Mouse (Mus musculus): ENCODE measurements at regions not wholly inside any gene's neighbourhood (a gene's known extent, or its start where the extent isn't known, plus 50 kb on each side); places are given as distances from the start of the nearest gene placed in this dataset.

DNA sequence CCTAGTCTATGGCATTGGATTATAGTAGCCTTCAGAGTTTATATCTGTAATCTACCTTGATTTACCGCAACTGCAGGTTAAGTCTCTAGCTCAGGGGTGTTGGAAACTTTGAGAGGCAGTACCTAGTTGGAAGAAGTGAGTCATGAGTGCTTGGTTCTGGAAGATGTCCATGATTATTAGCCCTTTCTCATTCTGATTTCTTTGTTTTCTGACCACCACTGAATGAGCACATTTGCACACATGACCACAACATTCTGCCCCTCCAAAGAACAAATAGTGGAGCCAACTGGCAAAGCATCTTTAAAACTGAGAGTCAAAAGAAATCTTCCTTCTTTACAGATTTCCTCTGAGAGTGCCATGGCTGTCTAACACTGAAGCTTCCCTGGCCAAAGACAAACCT lies 95.5 kb upstream of the Dcn start:
- no peak for DNase-seq (ENCODE audit: low read depth)

DNA sequence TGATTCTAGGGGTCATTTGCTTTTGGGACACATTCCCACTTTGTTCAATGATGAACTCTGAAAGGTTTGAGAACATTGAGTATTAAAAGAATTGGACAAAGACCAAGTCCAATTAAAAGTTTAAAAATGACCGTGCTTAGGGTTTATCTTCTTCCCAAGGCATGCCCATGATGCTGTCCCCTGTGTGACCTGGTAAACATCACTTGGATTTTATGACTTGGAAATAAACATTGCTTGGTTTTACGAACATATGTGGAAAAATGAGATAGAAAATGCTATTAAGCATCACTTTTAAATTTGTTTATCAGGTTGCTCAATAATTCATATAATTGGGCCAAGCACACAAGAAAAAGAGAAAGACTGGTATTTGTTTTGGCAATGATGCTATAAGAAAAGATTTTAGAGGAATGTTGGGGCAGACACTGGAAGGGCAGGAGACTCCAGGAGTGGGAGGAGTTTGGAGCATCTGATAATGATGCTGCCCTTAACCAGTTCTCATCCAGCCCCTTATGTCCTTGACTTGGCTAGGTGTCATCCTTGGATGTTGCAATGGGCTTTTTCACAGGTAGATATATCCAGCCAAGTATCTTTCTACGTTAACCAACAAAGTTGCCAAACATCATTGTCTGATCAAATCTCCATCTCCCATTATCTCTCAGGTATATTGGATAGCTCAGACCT lies 92.1 kb upstream of the Dcn start:
- DNase-seq (ENCODE audit: low read depth): no peak

DNA sequence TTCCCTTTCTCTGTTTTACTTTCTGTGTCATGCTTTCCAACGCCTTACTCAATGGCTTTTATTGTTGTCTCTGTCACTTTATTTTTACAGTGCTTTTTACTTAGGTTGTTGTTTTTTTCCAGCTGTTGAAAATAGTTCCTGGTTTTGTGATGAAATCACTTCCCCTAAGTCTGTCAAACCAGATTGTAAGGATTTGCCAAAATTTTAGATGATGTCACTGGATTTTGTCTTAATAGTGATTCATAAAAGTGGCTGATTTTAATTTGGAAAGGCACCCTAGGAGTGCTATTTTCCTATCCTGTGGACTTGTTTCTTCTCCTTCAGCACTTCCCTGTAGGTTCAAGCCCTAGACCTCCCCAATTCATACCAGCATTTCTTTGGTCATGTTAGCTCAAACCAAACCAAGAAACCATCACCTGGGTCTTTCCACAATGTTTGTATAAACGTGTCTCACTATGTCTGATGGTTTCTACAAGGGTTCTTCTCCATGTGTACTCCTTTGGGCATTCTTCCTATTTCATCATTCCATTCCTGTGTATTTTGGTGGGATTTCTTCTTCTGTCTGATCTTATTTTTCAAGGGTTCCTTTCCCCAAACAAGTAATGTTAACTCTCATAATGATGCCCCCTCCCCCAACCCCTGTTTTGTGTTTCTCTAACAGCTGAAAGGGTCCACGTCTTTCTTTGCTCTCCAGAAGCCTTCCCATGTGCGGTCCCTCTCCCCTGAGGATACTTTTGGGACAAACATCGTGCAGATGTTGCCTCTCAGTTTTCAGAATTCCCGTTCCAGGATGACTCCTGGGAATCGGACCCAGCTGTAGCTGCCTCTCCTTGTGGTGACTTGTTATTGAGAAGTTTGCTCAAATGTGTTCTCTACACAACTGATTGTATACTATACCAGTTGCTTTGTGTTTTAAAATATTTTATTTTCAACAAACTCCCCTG lies 89.5 kb upstream of the Dcn start:
- DNase-seq (ENCODE audit: low read depth): no peak

DNA sequence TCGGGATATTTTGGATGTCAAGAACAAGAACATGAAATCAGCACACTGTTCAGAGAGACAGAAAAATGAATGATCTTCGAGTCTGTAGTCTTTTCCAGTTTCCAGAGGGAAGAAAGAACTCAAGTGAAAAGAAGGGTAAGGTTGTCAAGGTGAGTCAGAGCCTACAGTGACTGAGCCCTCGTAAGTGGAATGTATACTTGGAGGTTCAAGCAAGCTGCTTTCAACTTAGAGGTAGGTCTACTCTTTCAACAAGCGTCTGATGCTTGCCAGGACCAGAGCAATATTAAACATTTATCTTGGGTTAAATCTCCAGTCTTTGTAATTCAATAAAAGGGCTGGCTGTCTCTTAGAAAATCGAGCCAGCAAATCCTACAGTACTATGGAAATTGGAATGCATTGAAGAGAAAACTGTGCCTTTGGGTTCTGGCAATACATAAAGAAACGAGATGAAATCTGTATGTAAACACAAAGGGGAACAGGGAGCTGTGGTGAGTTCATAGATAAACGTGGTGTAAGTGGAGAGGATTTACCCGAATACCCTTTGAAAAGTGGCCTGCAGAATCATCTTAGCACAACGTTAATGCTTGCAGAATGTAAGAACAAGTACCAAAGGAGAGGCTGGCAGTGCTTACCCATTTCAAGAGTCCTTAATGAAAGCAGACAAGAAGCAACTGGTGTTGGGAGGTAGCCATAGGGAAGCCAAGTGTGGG lies 82.2 kb upstream of the Dcn start:
- DNase-seq (ENCODE audit: low read depth): no peak

DNA sequence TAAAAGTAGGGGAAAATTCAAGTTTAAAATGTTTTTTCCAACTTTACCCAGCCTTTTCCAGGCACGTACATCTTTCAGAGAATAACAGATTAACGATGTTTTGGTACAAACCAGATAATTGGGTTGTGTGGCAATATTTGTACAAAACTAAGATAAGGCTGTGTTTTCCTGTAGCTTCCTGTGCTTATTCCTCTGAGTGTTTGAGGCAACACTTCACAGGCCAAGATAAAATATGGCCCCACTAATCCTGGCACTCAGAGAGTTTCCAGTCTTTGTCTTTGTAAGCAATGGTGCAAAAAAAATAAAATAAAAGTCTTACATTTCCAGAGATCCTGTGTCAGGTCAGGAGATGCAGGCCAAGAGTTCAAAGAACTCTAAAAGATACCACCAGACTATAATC lies 81.5 kb upstream of the Dcn start:
- DNase-seq (ENCODE audit: low read depth): no peak

DNA sequence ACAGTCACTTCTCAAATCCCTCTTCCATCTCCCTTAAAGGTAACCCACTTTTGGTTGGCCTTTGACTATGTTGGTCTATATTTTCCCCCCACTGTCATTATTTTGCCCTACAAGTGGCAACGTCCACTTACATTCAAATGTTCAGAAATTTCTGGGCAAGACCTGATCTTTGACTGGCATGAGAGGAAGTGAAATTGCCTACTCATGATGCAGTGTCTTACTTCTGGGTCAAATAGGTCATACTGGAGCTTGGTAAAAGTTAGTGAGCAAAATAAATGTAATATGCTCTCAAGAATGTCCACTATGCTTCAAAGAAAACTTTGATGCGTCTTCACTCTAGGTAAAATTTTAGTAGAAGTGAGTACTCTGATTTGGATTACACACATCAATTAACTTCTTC lies 76.9 kb upstream of the Dcn start:
- no peak for DNase-seq (ENCODE audit: low read depth)

DNA sequence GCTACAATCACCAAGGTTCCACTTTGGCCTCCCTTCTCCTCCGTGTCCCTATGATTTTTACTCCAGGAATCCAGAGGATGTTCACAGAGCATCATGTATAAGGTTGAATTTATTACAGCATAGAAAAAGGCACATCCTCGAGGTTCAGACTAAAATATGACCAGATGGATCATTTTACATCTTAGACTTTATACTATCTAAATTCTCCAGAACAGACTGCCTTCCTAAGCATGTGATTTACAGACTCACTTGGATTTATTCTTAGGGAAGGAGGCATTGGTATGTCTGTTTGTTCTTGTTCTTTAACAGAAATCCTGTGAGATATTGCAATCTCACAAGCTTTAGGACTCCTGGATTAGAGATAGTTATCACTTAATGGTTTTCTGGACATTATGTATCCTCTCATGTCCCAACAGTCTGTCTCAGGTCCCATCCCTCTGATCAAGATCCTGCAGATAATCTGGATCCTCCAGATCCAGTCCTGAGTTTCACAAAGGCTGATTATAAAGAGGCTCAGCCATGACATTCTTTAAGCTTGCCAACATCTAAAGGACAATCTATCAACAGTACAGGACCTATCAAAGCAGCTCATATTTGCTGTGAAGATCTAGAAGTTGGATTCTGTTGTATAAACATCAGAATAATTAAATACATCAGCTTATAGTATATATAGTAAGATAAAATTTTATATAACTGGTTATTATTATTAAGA lies 75.2 kb upstream of the Dcn start:
- no peak for DNase-seq (ENCODE audit: low read depth)

DNA sequence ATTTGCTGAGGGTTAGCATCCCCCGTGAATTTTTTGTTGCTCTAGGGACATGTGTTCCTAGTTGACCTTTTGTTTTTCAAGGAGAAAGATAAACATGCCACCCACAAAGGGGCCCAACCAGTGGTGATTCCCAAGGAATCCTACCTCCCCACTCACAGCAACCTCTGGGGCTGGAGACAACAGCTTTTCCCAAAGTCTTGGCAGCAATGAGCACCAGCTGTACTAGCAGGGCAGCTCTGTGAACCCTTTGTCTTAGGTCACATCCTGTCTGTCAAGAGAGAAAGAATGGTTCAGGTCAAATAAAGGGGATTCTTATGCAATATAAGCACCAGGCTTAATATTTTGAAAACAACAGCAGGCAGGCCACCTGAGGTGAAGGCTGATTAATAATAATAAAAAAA lies 70.2 kb upstream of the Dcn start:
- no peak for DNase-seq (ENCODE audit: low read depth)

DNA sequence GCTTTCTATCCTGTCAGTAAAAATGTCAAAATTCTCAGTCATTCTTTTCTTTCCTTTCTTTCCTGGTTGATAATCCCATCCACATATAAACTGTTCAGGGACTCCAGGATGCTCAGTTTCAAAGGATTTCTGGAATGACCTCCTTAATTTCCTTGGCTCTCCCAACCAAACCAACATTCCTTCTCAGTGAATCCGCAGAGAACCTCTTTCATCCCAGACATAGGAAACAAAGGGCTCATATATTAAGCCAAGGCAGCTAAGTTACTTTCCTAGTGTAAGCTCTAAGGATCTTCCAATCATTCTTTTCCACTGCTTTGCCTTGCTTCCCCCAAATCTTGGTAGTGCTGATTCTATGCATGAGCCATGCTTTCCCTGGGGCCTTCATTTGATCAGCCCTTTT lies 69.5 kb upstream of the Dcn start:
- no peak for DNase-seq (ENCODE audit: low read depth)

DNA sequence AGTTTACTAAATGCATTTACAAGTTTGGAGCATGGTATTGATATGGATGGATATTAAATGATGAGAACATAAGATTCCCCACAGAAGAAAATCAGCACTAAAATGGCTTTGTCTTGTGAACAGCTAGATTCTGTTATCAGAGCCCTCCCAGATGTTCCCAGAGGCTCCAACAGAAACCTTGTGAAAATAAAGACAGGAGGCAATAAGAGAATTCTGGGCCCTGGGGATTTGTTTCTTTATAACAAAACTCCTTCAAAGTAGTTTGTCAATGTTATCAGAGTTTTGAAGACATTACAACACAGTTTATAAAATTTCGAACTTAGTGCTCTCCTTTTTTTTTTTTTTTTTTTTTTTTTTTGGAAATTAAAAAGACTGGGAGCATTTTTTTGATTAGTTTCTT lies 56.8 kb upstream of the Dcn start:
- DNase-seq (ENCODE audit: low read depth): no peak

DNA sequence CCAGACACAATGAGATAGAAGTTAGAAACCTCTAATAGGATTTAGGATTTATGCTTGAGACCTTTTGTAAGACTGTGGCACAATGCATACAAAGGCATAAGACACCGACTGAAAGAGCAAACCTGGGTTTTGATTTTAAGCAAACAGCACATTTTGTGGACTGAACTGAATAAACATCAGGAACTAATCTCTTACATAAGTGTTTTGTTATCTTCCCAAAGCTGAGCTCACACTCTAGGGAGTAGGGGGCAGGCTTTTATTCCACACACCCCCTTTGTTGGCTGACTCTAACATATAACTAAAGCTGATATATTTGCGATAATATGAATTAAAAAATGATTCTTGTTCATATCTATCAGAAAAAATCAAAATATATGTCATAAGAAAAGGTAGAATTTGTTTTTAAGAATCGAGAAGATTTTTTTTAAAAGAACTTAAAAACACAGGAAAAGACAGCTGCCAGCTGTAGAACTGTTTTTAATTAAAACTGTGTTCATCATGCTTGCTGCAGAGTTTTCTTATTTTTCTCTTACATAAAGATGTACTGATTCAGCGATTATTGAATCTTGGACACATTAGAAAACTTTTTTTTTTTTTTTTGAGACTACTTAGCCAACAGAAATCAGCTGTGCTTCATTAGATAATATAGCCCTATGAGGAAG lies 56.2 kb upstream of the Dcn start:
- no peak for DNase-seq (ENCODE audit: low read depth)
